Mouse (Mus musculus) retina, embryonic 14.5 days (tissue): ENCODE measurements around the gene Elp1.

Experiments
- DNase-seq: peaks from one replicate; pipeline ENCODE4 v3.0.0-alpha.2; 2015; ENCODE audit warnings: low spot score

Elp1 gene

DNA sequence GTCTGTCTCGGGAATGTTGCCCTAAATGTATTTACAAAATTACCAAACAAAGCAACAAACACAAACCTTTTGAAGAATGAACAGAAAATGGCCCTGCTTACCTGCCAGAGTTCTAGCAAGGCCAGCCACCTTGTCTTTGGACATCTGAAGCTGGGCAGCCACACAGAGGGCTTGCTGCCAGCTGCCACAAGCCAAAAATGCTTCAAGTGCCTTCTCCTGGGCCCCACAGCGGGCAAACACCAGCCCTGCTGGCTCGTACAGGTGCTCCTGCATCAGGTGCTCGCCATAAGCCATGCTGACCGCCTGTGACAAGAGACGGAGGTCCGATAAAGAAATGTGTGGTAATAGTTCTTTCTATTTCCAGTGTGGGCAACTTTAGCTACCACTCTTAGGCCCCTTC, 33.2 kb downstream of the Elp1 start:
- no peak for DNase-seq

DNA sequence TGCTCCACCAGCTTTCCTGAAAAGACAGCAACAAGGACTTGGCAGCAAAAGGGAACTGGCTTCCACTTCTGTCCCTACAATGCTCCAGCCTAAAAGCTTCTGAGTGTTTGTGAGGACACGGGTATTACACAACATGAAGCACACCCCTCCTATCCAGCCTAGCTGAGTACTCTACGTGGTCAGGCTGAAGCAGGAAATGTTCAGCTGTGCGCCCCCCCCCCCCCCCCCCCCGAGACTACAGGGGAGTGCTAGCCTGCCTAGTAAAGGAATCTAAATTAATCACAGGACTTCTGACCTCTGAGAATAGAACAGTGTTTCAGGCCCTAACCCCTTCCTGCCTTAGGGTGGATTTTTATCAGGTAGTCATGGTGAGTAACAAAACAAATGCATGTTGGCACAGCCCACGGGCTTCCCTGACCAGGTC, 34.3 kb downstream of the Elp1 start:
- DNase-seq = no peak

DNA sequence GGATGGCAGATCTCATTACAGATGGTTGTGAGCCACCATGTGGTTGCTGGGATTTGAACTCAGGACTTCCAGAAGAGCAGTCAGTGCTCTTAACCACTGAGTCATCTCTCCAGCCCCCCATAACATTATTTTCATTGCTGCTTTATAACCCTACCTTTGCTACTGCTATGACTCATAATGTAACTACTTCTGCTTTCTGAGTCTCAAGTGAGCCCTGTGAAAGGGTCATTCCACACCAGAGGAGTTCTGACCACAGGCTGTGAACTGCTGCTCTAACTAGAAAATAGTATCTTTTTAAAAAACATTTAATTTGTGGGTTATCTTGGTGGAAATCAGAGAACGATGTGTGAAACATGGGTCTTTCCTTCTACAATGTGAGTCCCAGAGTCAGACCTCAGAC, 44.4 kb downstream of the Elp1 start:
- no peak for DNase-seq

DNA sequence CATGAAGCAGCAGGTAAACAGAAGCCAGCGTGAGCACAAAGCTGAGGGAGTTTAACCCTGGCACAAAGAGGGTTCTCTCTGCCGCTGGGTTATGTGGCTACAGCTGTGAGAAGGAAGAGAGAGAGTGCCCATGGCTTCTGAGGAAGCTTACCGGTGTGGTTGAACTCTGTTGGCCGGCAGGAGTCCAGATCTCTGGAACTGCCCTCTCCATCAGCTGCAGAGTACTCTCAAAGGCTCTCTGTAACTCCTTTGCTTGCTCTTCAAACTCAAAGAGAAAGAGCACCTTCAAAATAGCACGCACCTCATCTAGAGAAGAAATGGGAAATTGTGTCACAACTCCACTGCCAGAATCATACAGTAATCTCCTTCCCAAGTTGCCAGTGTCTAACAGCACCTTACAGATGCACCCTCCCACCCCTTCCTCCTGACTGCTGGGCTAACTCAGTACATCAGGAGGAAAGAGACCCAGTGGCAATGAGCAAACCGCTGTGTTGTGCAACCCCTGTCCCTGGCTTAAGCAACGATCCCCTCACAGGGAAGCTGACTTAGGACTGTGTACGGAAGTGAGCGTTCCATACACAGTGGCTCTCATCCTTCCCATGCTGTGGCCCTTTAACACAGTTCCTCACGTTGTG, 45.0 kb downstream of the Elp1 start:
- no peak for DNase-seq

DNA sequence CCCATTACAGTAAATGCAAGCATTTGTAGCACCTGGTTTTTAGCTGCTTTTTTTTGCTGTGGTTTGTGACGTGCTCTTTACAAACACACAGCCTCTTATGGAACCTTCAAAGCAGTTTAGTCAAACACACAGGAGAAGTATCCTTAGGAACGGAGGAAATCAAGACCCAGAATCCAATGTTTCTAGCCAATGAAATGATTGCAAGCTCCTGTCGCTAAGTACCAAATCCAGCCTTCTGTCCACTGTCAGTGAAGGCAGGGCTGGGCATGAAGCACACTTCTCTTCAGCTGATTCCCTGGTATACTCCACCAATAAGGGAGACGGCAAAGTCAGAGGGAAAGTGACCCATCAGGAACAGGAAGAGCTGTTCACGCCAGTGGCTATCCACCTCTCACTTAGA, 46.1 kb downstream of the Elp1 start:
- no peak for DNase-seq

DNA sequence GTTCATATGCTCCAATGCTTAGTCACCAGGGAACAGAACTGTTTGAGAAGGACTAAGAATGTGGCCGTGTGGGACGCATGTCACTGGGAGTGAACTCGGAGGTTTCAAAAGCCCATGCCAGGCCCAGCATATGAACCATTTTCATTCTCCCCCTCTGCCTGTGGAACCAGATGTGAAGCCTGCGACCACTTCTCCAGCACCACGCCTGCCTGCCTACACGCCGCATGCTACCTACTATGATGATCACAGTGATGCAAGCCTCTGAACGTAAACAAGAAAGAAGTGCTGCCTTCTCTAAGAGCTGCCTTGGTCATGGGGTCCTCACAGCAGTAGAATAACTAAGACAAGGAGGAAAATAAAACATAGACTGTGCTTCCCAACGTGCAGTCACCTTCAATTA, 54.7 kb downstream of the Elp1 start:
- no peak for DNase-seq

DNA sequence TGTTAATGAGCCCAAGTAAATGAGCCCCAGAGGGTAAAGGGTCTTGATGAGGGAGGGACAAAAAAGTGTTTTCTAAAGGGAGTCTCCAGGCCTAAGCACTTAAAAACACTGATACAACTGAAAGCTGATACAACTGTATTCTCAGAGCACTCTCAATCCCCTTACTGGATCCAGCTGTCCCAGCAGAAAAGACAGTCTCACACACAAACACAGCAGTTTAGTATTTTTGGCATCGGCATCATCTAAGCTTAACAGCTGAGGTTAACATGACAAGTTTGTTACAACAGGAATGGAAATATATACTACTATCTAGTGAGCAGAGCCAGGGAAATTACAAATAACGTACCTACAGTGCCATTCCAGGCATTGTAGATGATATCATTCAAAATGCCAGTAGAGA, 55.8 kb downstream of the Elp1 start:
- no peak for DNase-seq

DNA sequence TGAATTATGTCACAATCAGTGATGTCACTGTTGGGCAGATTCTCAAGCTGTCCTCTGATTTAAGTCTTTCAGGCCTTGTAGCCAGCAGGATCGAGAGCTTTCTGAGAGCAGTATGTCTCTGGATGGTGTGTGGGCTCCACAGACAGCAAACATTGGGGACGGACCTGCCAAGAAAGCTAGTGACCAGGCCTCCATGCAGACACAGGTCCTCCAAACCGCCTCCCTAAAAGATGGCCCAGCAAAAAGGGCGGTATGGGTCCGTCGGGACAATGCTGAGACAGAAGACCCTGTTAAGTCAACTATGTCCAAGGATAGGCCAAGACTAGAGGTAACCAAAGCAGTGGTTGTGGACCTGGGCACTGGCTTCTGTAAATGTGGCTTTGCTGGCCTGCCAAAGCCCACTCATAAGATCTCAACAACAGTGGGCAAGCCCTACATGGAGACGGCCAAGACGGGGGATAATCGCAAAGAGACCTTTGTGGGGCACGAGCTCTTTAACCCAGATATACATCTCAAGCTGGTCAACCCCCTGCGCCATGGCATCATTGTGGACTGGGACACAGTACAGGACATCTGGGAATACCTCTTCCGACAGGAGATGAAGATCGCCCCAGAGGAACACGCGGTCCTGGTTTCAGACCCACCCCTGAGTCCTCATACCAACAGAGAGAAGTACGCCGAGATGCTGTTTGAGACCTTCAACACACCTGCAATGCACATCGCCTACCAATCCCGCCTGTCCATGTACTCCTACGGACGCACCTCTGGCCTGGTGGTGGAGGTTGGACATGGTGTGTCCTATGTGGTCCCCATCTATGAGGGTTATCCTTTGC, 58.6 kb downstream of the Elp1 start, which contains the start of gene Actl7a:
Gene Actl7a (plus strand): TSS at position 51 of the 833 bp plus-strand sequence.
- DNase-seq = no peak

DNA sequence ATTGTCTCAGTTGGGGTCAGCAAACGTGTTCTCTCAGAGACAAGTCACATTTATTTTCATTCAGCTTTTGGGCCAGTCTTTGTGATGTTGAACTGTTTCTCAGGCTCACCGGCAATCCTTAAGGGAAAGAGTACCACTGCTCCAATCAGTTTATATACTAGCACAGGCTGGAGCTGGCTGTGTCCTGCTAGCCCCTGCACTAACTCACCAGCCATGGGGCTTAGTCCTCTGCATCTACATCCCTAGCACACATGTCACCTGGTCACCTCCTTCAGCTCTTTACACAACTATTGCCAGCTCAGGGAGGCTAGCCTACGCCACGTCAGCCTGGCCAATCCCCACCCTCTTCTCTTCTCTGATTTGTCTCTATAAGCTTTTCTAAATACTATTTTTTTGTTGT, 59.4 kb downstream of the Elp1 start:
- no peak for DNase-seq

DNA sequence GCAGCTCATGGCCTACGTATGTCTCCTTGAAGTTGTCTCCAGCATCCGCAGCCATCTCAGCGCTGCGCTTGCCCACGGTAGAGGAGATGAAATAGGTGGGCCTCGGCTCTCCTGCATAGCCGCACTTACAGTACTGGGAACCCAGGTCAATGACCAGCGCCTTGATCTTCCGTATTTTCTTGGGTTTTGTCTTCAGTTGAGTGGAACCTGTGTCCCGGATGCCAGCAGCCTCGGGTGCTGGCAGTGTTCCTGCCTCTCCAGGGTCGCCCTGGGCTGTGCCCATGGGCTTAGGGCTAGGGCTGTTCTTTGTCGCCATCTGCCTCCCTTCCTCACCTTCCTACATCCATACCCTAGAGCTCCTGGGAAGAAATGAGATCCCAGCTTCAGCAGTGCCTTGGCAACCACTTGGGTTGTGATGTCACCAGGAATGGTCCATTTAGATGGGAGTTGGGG, 61.1 kb downstream of the Elp1 start, which contains the start of gene Actl7b:
Gene Actl7b (minus strand): TSS at position 403 of the 453 bp plus-strand sequence.
- DNase-seq = no peak

DNA sequence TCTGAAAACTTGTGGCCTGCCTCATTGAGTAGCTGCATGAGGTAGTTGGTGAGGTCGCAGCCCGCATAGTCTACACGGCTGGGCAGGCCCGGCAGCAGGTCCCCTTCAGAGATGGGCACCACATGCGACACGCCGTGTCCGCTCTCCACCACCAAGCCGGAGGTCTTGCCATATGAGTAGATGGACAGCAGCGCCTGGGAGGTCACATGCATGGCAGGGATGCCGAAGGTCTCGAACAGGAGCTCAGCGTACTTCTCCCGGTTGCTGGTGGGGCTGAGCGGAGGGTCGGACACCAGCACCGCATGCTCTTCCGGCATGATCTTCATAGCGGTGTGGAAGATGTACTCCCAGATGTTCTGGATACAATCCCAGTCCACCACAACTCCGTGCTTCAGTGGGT, 61.5 kb downstream of the Elp1 start:
- DNase-seq = no peak

DNA sequence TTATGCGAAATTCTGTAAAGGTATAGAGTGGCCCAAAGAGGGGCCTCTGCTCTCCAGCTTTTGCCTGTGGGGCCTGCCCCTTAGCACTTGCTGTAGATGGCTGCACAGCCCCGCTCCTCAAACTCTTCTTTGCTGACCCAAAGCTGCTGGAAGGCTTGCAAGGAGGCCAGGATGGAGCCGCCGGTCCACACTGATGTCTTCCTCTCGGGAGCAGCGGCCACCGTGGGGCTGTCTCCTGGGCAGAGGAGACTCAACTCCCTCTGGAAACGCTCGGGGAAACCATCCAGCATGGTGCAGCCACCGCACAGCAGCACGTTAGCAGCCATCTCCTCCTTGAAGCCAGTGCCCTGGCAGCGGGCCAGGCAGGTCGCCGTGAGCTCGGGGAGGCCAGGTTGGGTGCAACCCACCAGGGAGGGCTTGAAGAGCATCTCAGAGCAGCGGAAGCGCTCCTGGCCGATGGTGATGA, 62.1 kb downstream of the Elp1 start, which contains the start of gene Gm26657:
Gene Gm26657 (plus strand): TSS at position 51 of the 466 bp plus-strand sequence.
- DNase-seq = no peak

DNA sequence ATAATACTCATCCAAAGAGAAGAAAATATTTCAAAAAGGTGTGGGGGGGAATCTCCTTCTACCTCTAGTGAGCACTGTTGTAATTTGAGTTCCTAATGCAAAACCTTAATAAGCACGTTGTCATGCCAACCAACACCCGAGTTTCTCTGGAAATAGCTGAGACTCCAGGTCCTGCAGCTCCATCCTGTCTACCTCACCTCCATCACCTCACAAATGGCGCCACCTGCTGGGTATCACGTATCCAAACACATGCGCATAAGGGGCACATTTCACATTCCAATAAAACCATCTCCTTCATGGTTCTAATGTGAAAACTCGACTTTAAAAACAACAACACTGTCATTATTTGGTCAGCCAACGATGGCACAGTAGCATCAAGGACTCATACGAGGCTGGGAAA, 76.3 kb downstream of the Elp1 start:
- DNase-seq = peak; percentile 26

DNA sequence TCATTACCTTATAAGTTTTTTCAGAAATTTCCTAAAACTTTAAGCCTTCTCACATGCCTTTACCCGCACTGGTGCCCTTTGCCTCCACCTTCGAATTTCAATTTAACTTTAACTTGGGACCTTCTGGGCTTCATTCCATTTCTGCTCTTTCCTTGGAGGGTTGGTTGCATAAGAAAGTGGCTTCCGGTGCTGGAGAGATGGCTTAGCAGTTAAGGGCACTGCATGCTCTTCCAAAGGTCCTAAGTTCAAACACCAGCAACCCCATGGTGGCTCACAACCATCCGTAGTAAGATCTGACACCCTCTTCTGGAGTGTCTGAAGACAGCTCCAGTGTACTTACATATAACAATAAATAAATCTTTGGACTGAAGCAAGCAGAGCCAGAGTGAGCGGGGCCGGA, 78.9 kb downstream of the Elp1 start:
- DNase-seq = no peak

DNA sequence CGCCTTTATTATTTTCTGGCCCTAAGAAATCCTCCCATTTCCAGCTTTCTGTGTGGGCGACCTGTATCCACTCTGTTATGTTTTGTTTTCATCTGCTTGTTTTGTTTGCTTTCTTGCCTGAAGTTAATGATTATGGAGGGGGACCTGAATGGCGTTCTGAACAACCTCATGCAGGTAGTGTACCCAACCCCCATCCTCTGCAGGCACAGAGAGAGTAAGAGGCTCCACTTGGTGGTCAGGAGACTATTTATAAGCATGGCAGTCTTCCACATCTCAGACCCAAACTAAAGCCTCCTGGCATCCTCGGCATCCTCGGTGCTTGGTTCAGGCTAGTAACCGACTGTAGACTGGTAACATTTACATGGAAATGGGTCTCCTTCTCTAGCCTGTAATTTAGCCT, 79.8 kb downstream of the Elp1 start:
- no peak for DNase-seq

DNA sequence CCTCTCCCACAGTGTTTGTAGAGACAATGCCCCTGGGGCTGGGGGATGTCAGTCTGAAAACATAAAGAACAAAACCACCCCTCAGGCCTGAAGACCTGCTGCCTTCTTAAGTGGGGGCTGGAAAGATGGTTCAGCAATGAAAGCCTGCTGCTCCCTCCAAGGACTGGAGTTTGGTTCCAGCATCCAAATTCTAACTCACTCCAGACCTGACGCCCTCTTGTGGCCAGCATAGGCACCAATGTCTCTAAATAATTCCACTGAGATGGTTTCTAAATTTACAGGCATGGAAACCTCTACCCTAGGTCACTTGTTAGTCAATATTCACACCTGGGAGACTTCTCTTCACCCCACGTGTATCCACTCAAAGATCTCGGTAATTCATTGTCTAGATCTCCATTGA, 80.7 kb downstream of the Elp1 start:
- peak; percentile 63 for DNase-seq

DNA sequence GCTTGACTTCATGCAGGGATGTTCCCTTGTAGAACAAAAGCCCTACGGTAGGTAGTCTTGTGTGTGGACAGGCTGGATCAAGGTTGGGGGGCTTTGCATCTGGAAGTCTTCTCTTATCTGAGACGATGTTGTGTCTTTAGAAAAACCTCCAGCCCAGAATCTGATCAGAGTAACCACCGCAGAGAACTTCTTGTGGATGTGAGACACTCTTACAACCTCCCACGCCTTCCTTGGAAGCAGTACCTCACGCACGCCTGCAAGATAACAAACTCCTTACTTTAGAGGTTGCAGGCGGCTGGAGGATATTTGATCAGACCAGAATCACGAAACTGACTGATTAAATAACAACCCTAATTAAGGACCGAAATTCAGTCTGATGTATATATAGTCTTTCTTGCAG, 81.7 kb downstream of the Elp1 start:
- DNase-seq = no peak

DNA sequence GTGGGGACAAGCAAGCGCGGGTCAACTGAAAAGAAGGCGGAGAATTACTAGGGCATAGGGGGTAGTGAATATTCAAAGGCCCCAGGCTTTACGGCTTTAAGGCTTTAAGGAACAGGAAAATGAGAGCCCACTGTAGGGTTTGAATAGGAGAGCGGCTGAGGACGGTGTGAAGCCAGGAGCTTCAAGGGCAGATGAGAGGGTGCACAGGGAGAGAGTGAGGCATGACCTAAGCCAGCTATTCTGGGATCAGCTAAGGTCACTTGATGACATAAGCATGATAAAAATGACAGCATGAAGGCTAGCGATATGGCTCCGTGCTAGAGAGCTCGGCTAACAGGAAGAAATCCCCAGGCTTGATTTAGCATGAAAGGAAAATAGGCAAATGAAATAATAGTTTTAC, 82.7 kb downstream of the Elp1 start:
- no peak for DNase-seq

DNA sequence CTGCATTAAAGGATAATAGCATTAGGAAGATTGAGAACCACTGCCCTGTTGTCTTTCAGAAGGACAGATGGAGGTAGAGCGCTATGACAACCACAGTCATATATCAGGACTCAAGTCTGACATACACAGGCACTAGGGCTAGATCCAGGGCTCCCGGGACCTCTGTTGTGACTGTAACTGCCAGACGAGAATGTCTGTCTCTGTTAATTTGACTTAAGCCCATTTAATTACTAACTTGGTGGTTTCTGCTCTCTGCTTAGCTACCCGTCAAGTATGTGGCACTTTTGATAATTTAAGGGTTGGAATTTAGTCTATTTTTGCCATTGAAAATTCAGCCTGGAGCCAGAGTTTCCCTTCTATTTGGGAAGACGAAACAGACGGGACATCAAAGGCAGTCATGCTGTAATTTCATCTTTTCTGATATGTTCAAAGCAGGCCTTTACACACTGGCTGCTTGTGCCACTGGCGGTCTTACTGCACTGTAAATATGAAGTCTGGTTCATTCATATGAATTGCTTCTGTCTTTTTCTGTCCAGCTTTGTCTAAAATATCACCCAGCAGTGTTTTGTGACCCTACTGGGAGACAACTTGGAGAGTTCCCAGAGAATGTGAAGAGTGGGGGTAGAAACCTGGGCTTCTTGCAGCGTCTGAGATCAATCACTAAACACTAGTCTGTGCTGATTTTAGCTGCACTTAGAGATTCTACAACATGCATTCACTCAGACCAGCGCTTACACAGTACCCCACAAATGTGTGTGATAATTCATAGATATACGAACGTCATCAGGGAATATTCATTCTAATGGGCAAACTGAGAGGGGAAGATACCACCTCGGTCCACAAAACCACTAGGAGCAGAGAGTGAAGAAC, 83.3 kb downstream of the Elp1 start:
- no peak for DNase-seq

DNA sequence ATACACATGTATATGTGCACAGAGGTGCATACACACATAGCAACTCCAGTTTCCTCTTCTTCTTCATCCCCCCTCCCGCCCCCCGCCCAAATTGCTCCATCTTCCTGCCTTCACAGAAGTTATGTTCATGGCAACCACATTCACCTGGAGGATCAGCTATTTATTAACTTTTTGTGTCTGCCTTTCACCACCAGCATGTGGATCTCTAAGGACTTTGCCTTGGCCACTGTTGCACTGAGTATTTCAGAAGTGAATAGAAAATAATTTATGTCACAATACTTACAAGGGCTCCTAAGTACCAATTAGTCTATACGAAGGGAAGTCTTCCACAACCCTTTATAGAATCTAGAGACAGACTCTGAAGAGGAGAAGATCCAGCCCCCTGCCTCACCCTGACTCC, 84.2 kb downstream of the Elp1 start:
- no peak for DNase-seq

DNA sequence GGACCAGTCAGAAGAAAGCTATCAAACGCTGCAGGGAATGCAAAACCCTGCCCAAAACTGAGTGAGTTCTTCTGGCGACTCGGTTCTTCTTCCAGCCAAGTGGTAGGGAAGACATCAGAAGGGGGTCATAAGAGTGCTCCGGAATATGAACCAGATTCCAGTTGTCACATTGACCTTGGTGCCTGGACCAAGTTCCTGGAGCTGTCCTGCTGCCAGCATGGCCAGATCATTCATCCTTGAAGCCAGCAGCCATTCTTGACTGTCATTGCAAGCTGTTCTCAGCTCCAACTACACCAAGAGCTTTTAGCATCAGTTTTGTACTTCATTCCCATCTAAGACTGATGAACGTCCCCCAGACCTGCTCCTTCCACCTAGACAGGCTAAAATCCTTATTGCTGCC, 85.3 kb downstream of the Elp1 start:
- no peak for DNase-seq

DNA sequence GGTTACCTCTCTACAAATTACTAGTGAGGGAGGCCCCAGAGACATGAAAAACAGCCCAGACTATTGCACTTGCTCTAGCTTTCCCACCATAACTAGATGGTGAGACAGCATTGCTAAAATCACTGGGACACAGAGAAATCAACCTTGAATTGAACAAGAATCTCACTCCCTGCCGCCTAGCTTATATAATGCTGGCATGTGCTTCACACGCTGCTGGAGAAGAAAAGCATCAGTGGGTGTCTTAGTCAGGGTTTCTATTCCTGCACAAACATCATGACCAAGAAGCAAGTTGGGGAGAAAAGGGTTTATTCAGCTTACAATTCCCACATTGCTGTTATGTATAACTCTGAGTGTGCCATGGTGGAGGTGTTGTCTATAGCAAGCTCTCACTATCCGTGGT, 89.0 kb downstream of the Elp1 start:
- DNase-seq = no peak
